Mouse (Mus musculus) inflammation-experienced regulatory T-cells, adult 6 months (primary cell): ENCODE measurements at regions not wholly inside any gene's neighbourhood (a gene's known extent, or its start where the extent isn't known, plus 50 kb on each side); places are given as distances from the start of the nearest gene placed in this dataset.

ENCODE experiments used
- ATAC-seq: one replicate; pipeline ENCODE4 v1.8.0; 2017

DNA sequence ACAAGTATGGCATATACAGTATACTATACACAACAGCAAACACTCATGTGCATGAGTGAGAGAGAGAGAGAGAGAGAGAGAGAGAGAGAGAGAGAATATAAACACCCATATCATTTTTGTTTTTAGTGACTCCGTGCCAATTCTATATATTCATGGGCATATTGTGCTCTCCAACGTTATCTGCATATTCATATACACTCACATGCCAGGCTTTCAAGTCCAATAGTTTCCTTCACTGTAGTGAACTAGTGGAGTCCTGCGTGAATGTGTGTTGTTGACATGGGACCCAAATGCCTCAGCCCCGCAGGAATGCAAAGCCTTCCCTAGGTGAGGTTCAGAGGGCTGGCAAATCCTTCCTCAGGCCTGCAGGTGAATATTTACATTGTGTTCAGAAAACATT lies 53.4 kb upstream of the Nab1 start:
- ATAC-seq, result no peak

DNA sequence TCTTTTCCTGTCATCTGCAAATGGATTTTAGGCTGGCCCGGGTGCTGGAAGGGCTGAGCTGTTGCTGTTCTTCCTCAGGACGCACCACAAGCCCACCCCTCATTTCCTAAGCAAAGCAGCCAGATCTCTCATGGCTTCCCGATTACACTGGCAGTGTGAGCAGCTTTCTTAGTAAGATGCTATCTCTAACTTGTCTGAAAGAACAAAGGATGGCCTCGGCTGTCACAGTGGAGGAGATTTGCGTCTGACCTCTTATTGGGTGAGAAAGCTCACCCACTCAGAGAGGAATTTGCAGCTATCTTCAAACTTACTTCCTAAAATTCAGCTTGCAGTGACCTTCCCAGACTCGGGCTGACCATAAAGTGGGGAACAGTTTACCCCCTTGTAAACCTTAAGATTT lies 64.7 kb upstream of the Nemp2 start:
- ATAC-seq, result no peak

DNA sequence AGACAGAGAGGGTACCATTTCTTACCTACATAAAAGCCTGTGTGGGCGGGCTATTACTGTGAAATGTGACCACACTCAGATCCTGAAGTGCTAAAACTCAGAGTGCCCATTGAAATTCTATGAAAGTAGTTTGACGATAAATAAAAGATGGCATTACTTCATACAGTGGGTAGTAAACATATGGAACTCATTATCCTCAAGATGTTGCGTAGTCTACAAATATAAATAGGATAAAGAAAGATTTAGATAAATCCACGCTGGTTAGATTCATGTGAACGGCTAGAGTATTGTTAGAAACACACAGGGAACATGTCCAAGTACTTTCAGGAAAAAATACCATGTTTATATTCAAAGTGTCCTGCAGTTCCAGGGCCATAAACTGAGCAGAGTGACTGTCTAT lies 58.8 kb upstream of the Nemp2 start:
- ATAC-seq, result no peak

DNA sequence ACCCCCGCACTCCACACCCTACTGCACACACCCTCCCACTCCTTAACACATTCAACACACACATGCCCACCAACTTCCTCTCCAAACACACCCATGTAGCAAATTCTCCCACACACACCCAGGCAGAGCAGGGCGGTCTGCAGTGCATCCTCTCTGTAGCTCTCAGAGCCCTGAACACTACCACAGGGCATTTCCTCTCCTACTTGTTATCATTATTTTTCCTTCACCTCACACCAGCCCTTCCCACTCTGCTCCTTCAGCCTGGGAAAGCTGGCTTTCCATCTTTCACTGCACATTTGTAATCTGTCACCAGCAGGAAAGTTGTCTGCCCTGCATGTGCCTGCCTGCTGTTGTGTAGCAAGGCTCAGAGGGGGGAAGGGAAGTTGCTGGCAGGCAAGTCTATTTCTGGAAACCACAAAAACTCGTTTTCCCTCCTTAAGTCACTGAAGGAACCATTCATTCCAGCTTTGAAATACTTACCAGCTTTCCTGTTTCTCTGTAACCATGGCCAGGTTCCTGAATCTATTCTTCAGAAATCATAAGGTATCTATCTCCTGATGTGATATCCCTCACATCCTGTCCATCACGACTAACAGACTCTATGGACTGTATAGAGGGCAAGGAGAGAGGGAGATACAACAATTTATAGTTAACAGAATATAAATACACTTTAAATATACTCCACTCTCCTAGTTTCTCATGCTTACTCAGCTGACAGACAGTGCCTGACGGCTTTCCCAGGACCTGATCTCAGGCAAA lies 52.0 kb upstream of the Nemp2 start:
- peak; percentile 86 for ATAC-seq

DNA sequence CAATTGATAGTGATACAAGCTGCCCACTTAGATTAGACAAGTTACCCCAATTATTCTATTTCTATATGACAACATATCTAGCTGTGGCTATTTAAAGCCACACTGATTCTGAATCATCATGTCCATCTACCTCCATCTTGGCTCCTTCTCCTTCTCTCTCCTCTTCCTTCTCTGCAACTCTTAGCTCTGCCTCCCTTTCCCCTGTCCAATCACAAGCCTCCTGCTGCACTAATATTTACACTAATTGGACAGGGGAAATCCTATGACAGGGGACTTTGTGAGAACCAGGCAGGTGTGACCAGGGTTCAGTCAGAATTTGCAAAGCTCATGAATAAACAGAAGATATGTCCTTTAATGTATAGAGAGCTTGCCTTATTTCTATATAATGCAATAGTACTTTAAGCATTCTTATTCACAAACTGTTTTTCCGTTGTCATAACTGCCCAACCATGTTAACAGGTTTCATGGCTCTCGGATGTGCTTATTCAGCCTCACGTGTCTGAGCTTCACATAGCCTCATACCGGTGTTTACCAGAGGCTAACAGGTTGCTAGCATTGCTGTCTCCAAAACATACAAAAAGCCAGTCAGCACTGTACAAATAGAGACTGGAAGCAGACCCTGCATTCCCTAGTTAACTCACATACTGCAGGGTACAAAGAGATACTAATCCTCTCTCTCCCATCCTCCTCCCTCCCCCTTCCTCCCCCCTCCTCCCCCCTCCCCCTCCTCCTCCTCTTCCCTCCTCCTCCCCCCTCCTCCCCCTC lies 50.2 kb upstream of the Nemp2 start:
- ATAC-seq, result no peak
